Mouse (Mus musculus) lung, embryonic 14.5 days (tissue): ENCODE measurements around the gene E4f1. TPM values are rescaled to one million over a fixed set of nuclear protein-coding genes. Genes with fewer than 3 reads are reported as not detected.

Experiments used
- ATAC-seq: fragments of 200-750 bp; cut with Nextera tagmentation; 2 replicates; pipeline ENCODE4 v1.8.0; 2017; ENCODE audit warnings: mild to moderate bottlenecking, moderate TSS enrichment, moderate library complexity; ENCODE audit not compliant: insufficient read depth
- DNase-seq: peaks from one replicate; pipeline ENCODE4 v3.0.0-alpha.2; 2015
- H3K27ac ChIP-seq: fragments of 300-500 bp; sonication (generic); 2 replicates; pipeline ENCODE4 v1.5.1; 2014; ENCODE audit warnings: low read depth, mild to moderate bottlenecking, moderate library complexity
- H3K27me3 ChIP-seq: fragments of 300-500 bp; sonication (generic); 2 replicates; pipeline ENCODE4 v1.6.1; 2014; ENCODE audit warnings: low read length, control low read depth; ENCODE audit not compliant: insufficient read depth
- H3K36me3 ChIP-seq: fragments of 300-500 bp; sonication (generic); 2 replicates; pipeline ENCODE4 v1.6.1; 2014; ENCODE audit warnings: control low read depth; ENCODE audit not compliant: insufficient read depth
- H3K4me1 ChIP-seq: fragments of 300-500 bp; sonication (generic); 2 replicates; pipeline ENCODE4 v1.6.1; 2014; ENCODE audit warnings: antibody characterized with exemption, control low read depth; ENCODE audit not compliant: insufficient read depth
- H3K4me2 ChIP-seq: fragments of 300-500 bp; sonication (generic); 2 replicates; pipeline ENCODE4 v1.6.1; 2014; ENCODE audit warnings: mild to moderate bottlenecking
- H3K4me3 ChIP-seq: fragments of 300-500 bp; sonication (generic); 2 replicates; pipeline ENCODE4 v1.5.1; 2014; ENCODE audit warnings: low read depth, low read length
- H3K9ac ChIP-seq: fragments of 300-500 bp; sonication (generic); 2 replicates; pipeline ENCODE4 v1.6.1; 2014
- H3K9me3 ChIP-seq: fragments of 300-500 bp; sonication (generic); 2 replicates; pipeline ENCODE4 v1.6.1; 2016; ENCODE audit warnings: low read depth, low read length, control low read depth
- CTCF ChIP-seq: IDR thresholded peaks from 2 replicates; pipeline ENCODE4 v1.5.1; 2016; ENCODE audit warnings: antibody characterized with exemption, low read depth
- WGBS: fragments of 180-500 bp; shearing (Covaris S2); extraction: QIAGEN DNeasy Blood & Tissue Kit; methylation state at CpG from one replicate; pipeline ENCODE4 v1.1.7; 2014; 5-methylcytosine and 5-hydroxymethylcytosine counted together
- polyA plus RNA-seq: library from polyadenylated mRNA; unstranded; fragments of >200 nt; fragmentation: Nextera tagmentation; extraction: Ambion mirVana; gene quantifications from 2 replicates; pipeline ENCODE4 v1.2.1, GENCODE M21; 2014

The E4f1 gene
- polyA plus RNA-seq, 1 experiment from 2014 or later: 25.2 TPM

GRCm38 (mm10) chr17:24470701-24471527 lies 801 bp upstream of the E4f1 start:
- Histone ChIP-seq H3K27me3 (no peaks in the 10 kb centered on the region), H3K9ac (peak overlapping the region; percentile 81), H3K36me3 (peaks cover 32% of the 10 kb centered on the region), H3K27ac (peak overlapping the region; percentile 71), H3K4me3 (peak overlapping the region; percentile 85), H3K4me1 (peaks cover 11% of the 10 kb centered on the region), H3K4me2 (peak overlapping the region; percentile 98), H3K9me3 (no peaks in the 10 kb centered on the region)
- peak; percentile 49 for DNase-seq
- ATAC-seq: peak; percentile 46
- WGBS: under 1% methylated on average over 67 of the region's 68 CpGs
- no peak for TF ChIP-seq CTCF

DNA sequence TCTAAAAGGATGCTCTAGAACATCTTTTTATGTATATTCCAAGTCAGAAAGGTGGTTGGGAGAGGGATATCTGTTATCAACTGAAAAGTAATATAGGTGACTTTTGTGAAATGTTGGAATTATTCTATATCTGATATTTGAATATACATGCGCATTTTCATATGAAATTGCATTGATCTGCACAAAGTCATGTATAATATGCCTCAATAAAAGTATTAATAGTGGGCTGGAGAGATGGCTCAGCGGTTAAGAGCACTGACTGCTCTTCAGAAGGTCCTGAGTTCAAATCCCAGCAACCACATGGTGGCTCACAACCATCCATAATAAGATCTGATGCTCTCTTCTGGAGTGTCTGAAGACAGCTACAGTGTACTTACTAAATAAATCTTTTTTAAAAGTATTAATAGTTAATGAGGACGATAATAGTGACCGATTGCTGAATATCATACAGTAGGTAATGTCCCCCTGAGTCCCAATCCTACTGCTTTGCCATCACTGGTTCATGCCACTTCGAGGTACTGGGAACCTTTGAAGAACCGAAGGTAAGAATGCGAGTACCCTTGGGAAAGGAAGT lies 690 bp downstream of the E4f1 start:
- WGBS: 16% methylated on average over 7 of the region's 7 CpGs
- Histone ChIP-seq H3K4me1 (peaks cover 11% of the 10 kb centered on the region), H3K27me3 (no peaks in the 10 kb centered on the region), H3K4me3 (peak overlapping the region; percentile 85), H3K9me3 (no peaks in the 10 kb centered on the region), H3K36me3 (peaks cover 17% of the 10 kb centered on the region), H3K27ac (peak overlapping the region; percentile 71), H3K4me2 (peak overlapping the region; percentile 98), H3K9ac (peak overlapping the region; percentile 81)
- DNase-seq (no peak), ATAC-seq (no peak)
- no peak for TF ChIP-seq CTCF

GRCm38 (mm10) chr17:24468636-24469246 lies 1.4 kb downstream of the E4f1 start:
- no peak for ATAC-seq
- WGBS: 85% methylated on average over 5 of the region's 5 CpGs
- no peak overlapping the region for H3K27ac ChIP-seq
- TF ChIP-seq CTCF: no peak
- no peaks in the 10 kb centered on the region for H3K9me3 ChIP-seq
- no peak overlapping the region for H3K9ac ChIP-seq
- H3K36me3 ChIP-seq: peaks cover 10% of the 10 kb centered on the region
- H3K4me1 ChIP-seq: peaks cover 11% of the 10 kb centered on the region
- no peak overlapping the region for H3K4me2 ChIP-seq
- DNase-seq: no peak
- no peaks in the 10 kb centered on the region for H3K27me3 ChIP-seq
- no peak overlapping the region for H3K4me3 ChIP-seq

GRCm38 (mm10) chr17:24463374-24464133 lies 6.6 kb downstream of the E4f1 start:
- Histone ChIP-seq H3K27me3 (no peaks in the 10 kb centered on the region), H3K9me3 (no peaks in the 10 kb centered on the region), H3K27ac (no peak overlapping the region), H3K36me3 (no peaks in the 10 kb centered on the region), H3K4me2 (no peak overlapping the region), H3K4me3 (no peak overlapping the region), H3K4me1 (no peaks in the 10 kb centered on the region), H3K9ac (no peak overlapping the region)
- TF ChIP-seq CTCF: peak; percentile 21
- WGBS: 53% methylated on average over 6 of the region's 6 CpGs
- ATAC-seq (no peak), DNase-seq (no peak)

DNA sequence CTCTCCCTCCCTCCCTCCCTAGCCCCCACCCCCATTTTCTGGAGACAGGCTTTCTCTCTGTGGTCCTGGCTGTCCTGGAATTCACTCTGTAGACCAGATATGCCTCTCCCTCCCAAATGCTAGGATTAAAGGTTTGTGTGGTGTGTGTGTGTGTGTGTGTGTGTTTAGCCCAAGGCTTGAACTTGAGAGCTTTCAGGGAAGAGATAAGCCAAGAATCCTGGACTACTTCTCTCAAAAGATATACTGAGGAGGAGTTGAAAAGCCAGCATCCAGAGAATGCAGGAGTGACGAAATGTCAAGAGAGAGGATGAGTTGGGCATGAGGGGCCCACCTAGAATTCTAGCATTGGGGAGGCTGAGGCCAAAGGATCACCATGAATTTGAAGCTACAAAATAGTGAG lies 7.2 kb downstream of the E4f1 start:
- Histone ChIP-seq H3K27me3 (no peaks in the 10 kb centered on the region), H3K9ac (no peak overlapping the region), H3K4me1 (no peaks in the 10 kb centered on the region), H3K4me2 (no peak overlapping the region), H3K4me3 (no peak overlapping the region), H3K9me3 (no peaks in the 10 kb centered on the region), H3K27ac (no peak overlapping the region), H3K36me3 (no peaks in the 10 kb centered on the region)
- no peak for TF ChIP-seq CTCF
- ATAC-seq (no peak), DNase-seq (no peak)
- WGBS: 58% methylated on average over 1 of the region's 1 CpGs

GRCm38 (mm10) chr17:24461580-24461979 lies 8.5 kb downstream of the E4f1 start:
- 64% methylated on average over 2 of the region's 2 CpGs for WGBS
- no peak overlapping the region for H3K9ac ChIP-seq
- peak; percentile 58 for TF ChIP-seq CTCF
- H3K4me1 ChIP-seq: no peaks in the 10 kb centered on the region
- no peaks in the 10 kb centered on the region for H3K9me3 ChIP-seq
- no peaks in the 10 kb centered on the region for H3K27me3 ChIP-seq
- H3K4me3 ChIP-seq: no peak overlapping the region
- peak; percentile 72 for DNase-seq
- no peak for ATAC-seq
- H3K4me2 ChIP-seq: no peak overlapping the region
- H3K36me3 ChIP-seq: no peaks in the 10 kb centered on the region
- no peak overlapping the region for H3K27ac ChIP-seq
